In genomic region chr17:25111220-25111619, GRCm38 (mm10) we compare ENCODE assay signal across 28 mouse cellular contexts. TPM values are rescaled to one million over a fixed set of nuclear protein-coding genes. Genes with fewer than 3 reads are reported as not detected.
DNase-seq lines count a peak whose midpoint lies in the region; ATAC-seq and TF ChIP-seq lines count a peak whose summit lies in the region.
"Had no signal": no experiment of that assay in that cellular context is flagged by ENCODE, and none has a peak within 500 bp of the region (broad histone marks: within the 10 kb centered on the region; RNA-seq: fewer than 3 reads in every experiment).

No protein-coding gene starts in this region.

- no peak overlapping the region for H3K9ac ChIP-seq in forebrain, embryonic 16.5 days (replicated peaks; ENCODE audit: low read depth, low read length)
- H3K9ac ChIP-seq in forebrain, embryonic 12.5 days: no peak overlapping the region
- H3K9ac ChIP-seq in hindbrain, postnatal 0 days (replicated peaks; ENCODE audit: low read length): no peak overlapping the region
- H3K9ac ChIP-seq in hindbrain, embryonic 13.5 days: no peak overlapping the region
- no peak overlapping the region for H3K9ac ChIP-seq in lung, embryonic 16.5 days (ENCODE audit: low read length)
- H3K9ac ChIP-seq: hindbrain, embryonic 12.5 days had no signal

- TF ChIP-seq POLR2A in cerebellum, adult 2 months (IDR thresholded peaks at IDR 0.05; ENCODE audit: borderline replicate concordance, insufficient read depth, low read length): no peak

- TF ChIP-seq CTCF in cerebellum, adult 2 months (IDR thresholded peaks at IDR 0.05; ENCODE audit: borderline replicate concordance, insufficient read depth, low read depth, low read length): no peak
- TF ChIP-seq CTCF in hindbrain, postnatal 0 days (IDR thresholded peaks at IDR 0.05; ENCODE audit: low read depth): no peak

- H3K4me2 ChIP-seq in forebrain, embryonic 16.5 days (ENCODE audit: low read length): no peak overlapping the region
- H3K4me2 ChIP-seq in forebrain, embryonic 12.5 days: no peak overlapping the region
- no peak overlapping the region for H3K4me2 ChIP-seq in hindbrain, postnatal 0 days (ENCODE audit: low read depth, low read length)
- H3K4me2 ChIP-seq in hindbrain, embryonic 13.5 days: no peak overlapping the region
- H3K4me2 ChIP-seq in lung, embryonic 16.5 days (ENCODE audit: low read depth, low read length): no peak overlapping the region
- H3K4me2 ChIP-seq: embryonic facial prominence, embryonic 13.5 days; hindbrain, embryonic 12.5 days had no signal

- peaks cover 5% of the 10 kb centered on the region; the same call in 1 of the 2 replicates for H3K36me3 ChIP-seq in forebrain, embryonic 16.5 days (ENCODE audit: control insufficient read depth, insufficient read depth)
- peaks cover 55% of the 10 kb centered on the region for H3K36me3 ChIP-seq in forebrain, embryonic 12.5 days (replicated peaks)
- H3K36me3 ChIP-seq in hindbrain, postnatal 0 days (ENCODE audit: insufficient read depth, low read length): peaks cover 21% of the 10 kb centered on the region; the same call in 1 of the 2 replicates
- H3K36me3 ChIP-seq in hindbrain, embryonic 13.5 days: peaks cover 63% of the 10 kb centered on the region
- peaks cover 26% of the 10 kb centered on the region for H3K36me3 ChIP-seq in lung, embryonic 16.5 days (ENCODE audit: control insufficient read depth, insufficient read depth, low read length)

- H3K27me3 ChIP-seq in cerebellum, adult 2 months (ENCODE audit: control insufficient read depth, insufficient read depth, low read length): no peaks in the 10 kb centered on the region
- no peaks in the 10 kb centered on the region for H3K27me3 ChIP-seq in forebrain, embryonic 16.5 days (replicated peaks; ENCODE audit: control insufficient read depth, insufficient read depth, low read length)
- no peaks in the 10 kb centered on the region for H3K27me3 ChIP-seq in forebrain, embryonic 12.5 days
- no peaks in the 10 kb centered on the region for H3K27me3 ChIP-seq in hindbrain, postnatal 0 days (ENCODE audit: insufficient read depth, low read length)
- no peaks in the 10 kb centered on the region for H3K27me3 ChIP-seq in hindbrain, embryonic 13.5 days
- no peaks in the 10 kb centered on the region for H3K27me3 ChIP-seq in lung, embryonic 16.5 days (ENCODE audit: control insufficient read depth, insufficient read depth, low read depth, low read length)
- H3K27me3 ChIP-seq: embryonic facial prominence, embryonic 13.5 days; hindbrain, embryonic 12.5 days had no signal

- no peaks in the 10 kb centered on the region for H3K9me3 ChIP-seq in forebrain, embryonic 16.5 days (ENCODE audit: control insufficient read depth, low read length)
- no peaks in the 10 kb centered on the region for H3K9me3 ChIP-seq in forebrain, embryonic 12.5 days
- H3K9me3 ChIP-seq in hindbrain, postnatal 0 days (ENCODE audit: low read length): no peaks in the 10 kb centered on the region
- no peaks in the 10 kb centered on the region for H3K9me3 ChIP-seq in hindbrain, embryonic 13.5 days
- no peaks in the 10 kb centered on the region for H3K9me3 ChIP-seq in lung, embryonic 16.5 days (ENCODE audit: control insufficient read depth, low read length)
- H3K9me3 ChIP-seq: embryonic facial prominence, embryonic 10.5 days; embryonic facial prominence, embryonic 13.5 days; hindbrain, embryonic 12.5 days had no signal

- ATAC-seq in forebrain, embryonic 16.5 days: no peak
- no peak for ATAC-seq in forebrain, embryonic 12.5 days (ENCODE audit: low FRiP score)
- ATAC-seq in hindbrain, postnatal 0 days: no peak
- ATAC-seq in hindbrain, embryonic 13.5 days (ENCODE audit: low FRiP score): no peak
- no peak for ATAC-seq in lung, embryonic 16.5 days (ENCODE audit: low read depth)
- ATAC-seq: activated CD4-positive, CD25-positive, alpha-beta regulatory T cell, adult 4 months; hindbrain, embryonic 16.5 days; inflammation-experienced regulatory T-cells, adult 6 months; intestine, embryonic 16.5 days had no signal

- peaks cover 31% of the 10 kb centered on the region for H3K4me1 ChIP-seq in cerebellum, adult 2 months (ENCODE audit: control insufficient read depth, insufficient read depth, low read length)
- H3K4me1 ChIP-seq in forebrain, embryonic 16.5 days (replicated peaks; ENCODE audit: control insufficient read depth, insufficient read depth, low read length): peaks cover 19% of the 10 kb centered on the region
- H3K4me1 ChIP-seq in forebrain, embryonic 12.5 days: peaks cover 12% of the 10 kb centered on the region
- peaks cover 6% of the 10 kb centered on the region; the same call in 1 of the 2 replicates for H3K4me1 ChIP-seq in hindbrain, postnatal 0 days (ENCODE audit: insufficient read depth, low read length)
- H3K4me1 ChIP-seq in hindbrain, embryonic 13.5 days (replicated peaks): peaks cover 22% of the 10 kb centered on the region
- peaks cover 15% of the 10 kb centered on the region for H3K4me1 ChIP-seq in lung, embryonic 16.5 days (replicated peaks; ENCODE audit: control insufficient read depth, insufficient read depth, low read length)

- WGBS in cerebellum, adult 2 months: 82% methylated on average over 5 of the region's 5 CpGs
- 91% methylated on average over 5 of the region's 5 CpGs for WGBS in forebrain, embryonic 16.5 days
- 95% methylated on average over 5 of the region's 5 CpGs for WGBS in forebrain, embryonic 12.5 days
- WGBS in hindbrain, postnatal 0 days: 92% methylated on average over 5 of the region's 5 CpGs
- 94% methylated on average over 5 of the region's 5 CpGs for WGBS in hindbrain, embryonic 13.5 days
- WGBS in lung, embryonic 16.5 days: 85% methylated on average over 5 of the region's 5 CpGs

- no peak overlapping the region for H3K4me3 ChIP-seq in cerebellum, adult 2 months (replicated peaks; ENCODE audit: insufficient read depth, low read depth, low read length)
- no peak overlapping the region for H3K4me3 ChIP-seq in forebrain, embryonic 16.5 days (replicated peaks; ENCODE audit: low read length)
- no peak overlapping the region for H3K4me3 ChIP-seq in forebrain, embryonic 12.5 days (replicated peaks)
- no peak overlapping the region for H3K4me3 ChIP-seq in hindbrain, postnatal 0 days (ENCODE audit: low read length)
- H3K4me3 ChIP-seq in hindbrain, embryonic 13.5 days: no peak overlapping the region
- H3K4me3 ChIP-seq in lung, embryonic 16.5 days (ENCODE audit: low read length): no peak overlapping the region
- H3K4me3 ChIP-seq: embryonic facial prominence, embryonic 10.5 days; embryonic facial prominence, embryonic 13.5 days; erythroblast, embryonic 14.5 days; hindbrain, embryonic 12.5 days had no signal

- DNase-seq in cerebellum, adult 2 months: no peak
- no peak for DNase-seq in cerebellum, postnatal 14 days
- DNase-seq in hindbrain, postnatal 0 days (ENCODE audit: low spot score): no peak
- no peak for DNase-seq in lung, postnatal 10 days
- DNase-seq: adrenal gland, adult 8-10 months; adrenal gland, postnatal 25 days; embryo, embryonic 11 days; gastrocnemius, postnatal 10 days; kidney, adult 18-20 months had no signal

- peak overlapping the region; percentile 82 for H3K27ac ChIP-seq in cerebellum, adult 2 months (ENCODE audit: insufficient read depth, low read length)
- peak overlapping the region; percentile 50; the same call in 1 of the 2 replicates for H3K27ac ChIP-seq in forebrain, embryonic 16.5 days (ENCODE audit: low read length)
- H3K27ac ChIP-seq in forebrain, embryonic 12.5 days: no peak overlapping the region
- H3K27ac ChIP-seq in hindbrain, postnatal 0 days: peak overlapping the region; percentile 28; the same call in 1 of the 2 replicates
- no peak overlapping the region for H3K27ac ChIP-seq in hindbrain, embryonic 13.5 days
- 0 out of 2 replicates have a peak overlapping the region, but pooled peaks have one; percentile 35 for H3K27ac ChIP-seq in lung, embryonic 16.5 days (ENCODE audit: low read length)
- H3K27ac ChIP-seq: embryonic facial prominence, embryonic 10.5 days; embryonic facial prominence, embryonic 13.5 days; hindbrain, embryonic 12.5 days had no signal

RNA-seq across cellular contexts. Expression of gene Telo2, which starts 4.5 kb away (rescaled TPM):
- polyA plus RNA-seq in cerebellum, adult 2 months (2012; rRNA removed): 39.5 and 43.7 TPM in 2 replicates
- polyA plus RNA-seq in forebrain, embryonic 16.5 days (2015; fragmentation: Nextera tagmentation; extraction: Ambion mirVana): 47.0 and 62.9 TPM in 2 replicates
- 42.4 and 47.5 TPM in 2 replicates for polyA plus RNA-seq in forebrain, embryonic 12.5 days (2016; fragmentation: Nextera tagmentation; extraction: Ambion mirVana)
- 46.9 and 59.3 TPM in 2 replicates for total RNA-seq in hindbrain, postnatal 0 days (2014; rRNA removed)
- polyA plus RNA-seq in hindbrain, postnatal 0 days (2015; fragmentation: Nextera tagmentation; extraction: Ambion mirVana): 32.5 and 33.1 TPM in 2 replicates
- polyA plus RNA-seq in hindbrain, embryonic 13.5 days (2015; fragmentation: Nextera tagmentation; extraction: Ambion mirVana): 41.9 and 45.5 TPM in 2 replicates
- 42.4 and 49.6 TPM in 2 replicates for polyA plus RNA-seq in lung, embryonic 16.5 days (2015; fragmentation: Nextera tagmentation; extraction: Ambion mirVana)

RNA-seq across cellular contexts. Expression of gene Ptx4, which starts 9.3 kb away (rescaled TPM):
- polyA plus RNA-seq in cerebellum, adult 2 months (2012; rRNA removed): 0.11 TPM in 1 of 2 replicates, not detected in the other
- polyA plus RNA-seq in forebrain, embryonic 16.5 days (2015; fragmentation: Nextera tagmentation; extraction: Ambion mirVana): not detected in 2 replicates
- 0.18 TPM in 1 of 2 replicates, not detected in the other for polyA plus RNA-seq in forebrain, embryonic 12.5 days (2016; fragmentation: Nextera tagmentation; extraction: Ambion mirVana)
- 0.63 TPM in 1 of 2 replicates, not detected in the other for total RNA-seq in hindbrain, postnatal 0 days (2014; rRNA removed)
- polyA plus RNA-seq in hindbrain, postnatal 0 days (2015; fragmentation: Nextera tagmentation; extraction: Ambion mirVana): 0.21 and 0.26 TPM in 2 replicates
- polyA plus RNA-seq in hindbrain, embryonic 13.5 days (2015; fragmentation: Nextera tagmentation; extraction: Ambion mirVana): not detected in 2 replicates
- polyA plus RNA-seq in lung, embryonic 16.5 days (2015; fragmentation: Nextera tagmentation; extraction: Ambion mirVana): 0.19 TPM in 1 of 2 replicates, not detected in the other
- total RNA-seq: adrenal gland, adult 8-10 months; adrenal gland, postnatal 25 days; ES-E14 had no signal
- polyA plus RNA-seq: activated CD4-positive, CD25-positive, alpha-beta regulatory T cell, adult 4 months; erythroblast, embryonic 14.5 days; hindbrain, embryonic 12.5 days; hindbrain, embryonic 16.5 days; inflammation-experienced regulatory T-cells, adult 6 months had no signal

RNA-seq across cellular contexts. Expression of gene Clcn7, which starts 22.0 kb away (rescaled TPM):
- 50.3 and 52.7 TPM in 2 replicates for polyA plus RNA-seq in cerebellum, adult 2 months (2012; rRNA removed)
- 30.2 and 34.3 TPM in 2 replicates for polyA plus RNA-seq in forebrain, embryonic 16.5 days (2015; fragmentation: Nextera tagmentation; extraction: Ambion mirVana)
- 23.9 and 26.1 TPM in 2 replicates for polyA plus RNA-seq in forebrain, embryonic 12.5 days (2016; fragmentation: Nextera tagmentation; extraction: Ambion mirVana)
- 34.9 and 40.6 TPM in 2 replicates for total RNA-seq in hindbrain, postnatal 0 days (2014; rRNA removed)
- 22.9 and 23.3 TPM in 2 replicates for polyA plus RNA-seq in hindbrain, postnatal 0 days (2015; fragmentation: Nextera tagmentation; extraction: Ambion mirVana)
- 24.9 and 30.4 TPM in 2 replicates for polyA plus RNA-seq in hindbrain, embryonic 13.5 days (2015; fragmentation: Nextera tagmentation; extraction: Ambion mirVana)
- 22.1 and 22.5 TPM in 2 replicates for polyA plus RNA-seq in lung, embryonic 16.5 days (2015; fragmentation: Nextera tagmentation; extraction: Ambion mirVana)

RNA-seq across cellular contexts. Expression of gene Tmem204, which starts 27.8 kb away (rescaled TPM):
- polyA plus RNA-seq in cerebellum, adult 2 months (2012; rRNA removed): 20.4 and 22.8 TPM in 2 replicates
- 12.0 and 12.5 TPM in 2 replicates for polyA plus RNA-seq in forebrain, embryonic 16.5 days (2015; fragmentation: Nextera tagmentation; extraction: Ambion mirVana)
- 8.2 and 9.1 TPM in 2 replicates for polyA plus RNA-seq in forebrain, embryonic 12.5 days (2016; fragmentation: Nextera tagmentation; extraction: Ambion mirVana)
- total RNA-seq in hindbrain, postnatal 0 days (2014; rRNA removed): 15.4 and 21.5 TPM in 2 replicates
- 11.5 and 11.7 TPM in 2 replicates for polyA plus RNA-seq in hindbrain, postnatal 0 days (2015; fragmentation: Nextera tagmentation; extraction: Ambion mirVana)
- polyA plus RNA-seq in hindbrain, embryonic 13.5 days (2015; fragmentation: Nextera tagmentation; extraction: Ambion mirVana): 10.8 and 11.5 TPM in 2 replicates
- 108 and 122 TPM in 2 replicates for polyA plus RNA-seq in lung, embryonic 16.5 days (2015; fragmentation: Nextera tagmentation; extraction: Ambion mirVana)
- total RNA-seq: hematopoietic stem cell, adult 5-6 weeks had no signal
- polyA plus RNA-seq: erythroblast, embryonic 14.5 days had no signal

RNA-seq across cellular contexts. Expression of gene Ccdc154, which starts 51.0 kb away (rescaled TPM):
- polyA plus RNA-seq in cerebellum, adult 2 months (2012; rRNA removed): 0.06 and 0.10 TPM in 2 replicates
- polyA plus RNA-seq in forebrain, embryonic 16.5 days (2015; fragmentation: Nextera tagmentation; extraction: Ambion mirVana): not detected in 2 replicates
- polyA plus RNA-seq in forebrain, embryonic 12.5 days (2016; fragmentation: Nextera tagmentation; extraction: Ambion mirVana): not detected in 2 replicates
- not detected in 2 replicates for total RNA-seq in hindbrain, postnatal 0 days (2014; rRNA removed)
- not detected in 2 replicates for polyA plus RNA-seq in hindbrain, postnatal 0 days (2015; fragmentation: Nextera tagmentation; extraction: Ambion mirVana)
- not detected in 2 replicates for polyA plus RNA-seq in hindbrain, embryonic 13.5 days (2015; fragmentation: Nextera tagmentation; extraction: Ambion mirVana)
- 0.73 and 1.1 TPM in 2 replicates for polyA plus RNA-seq in lung, embryonic 16.5 days (2015; fragmentation: Nextera tagmentation; extraction: Ambion mirVana)
- total RNA-seq: heart, adult 18-20 months; heart, postnatal 25 days; hematopoietic stem cell, adult 5-6 weeks had no signal
- polyA plus RNA-seq: activated CD4-positive, CD25-positive, alpha-beta regulatory T cell, adult 4 months; cortical plate, adult 2 months; embryonic facial prominence, embryonic 10.5 days; embryonic facial prominence, embryonic 13.5 days; erythroblast, embryonic 14.5 days; heart, embryonic 14.5 days; heart, postnatal 0 days; hindbrain, embryonic 12.5 days; hindbrain, embryonic 16.5 days; inflammation-experienced regulatory T-cells, adult 6 months had no signal

Comparison
In these comparisons a context has a peak if more than half of its experiments do, and no peak if none do; other contexts are left out.
1. H3K27ac ChIP-seq: peak in cerebellum, adult 2 months (single experiment), forebrain, embryonic 16.5 days (single experiment), hindbrain, postnatal 0 days (single experiment) and lung, embryonic 16.5 days (single experiment); none in forebrain, embryonic 12.5 days (single experiment) and hindbrain, embryonic 13.5 days (single experiment).